Mouse (Mus musculus) cerebellum, postnatal 4 days (tissue): ENCODE measurements around the gene Slc27a1.

Source experiments
- DNase-seq, 2 experiments: peaks; one replicate each; pipeline ENCODE4 v3.0.0; 2022; ENCODE audit warnings: low spot score in 2 of 2, mixed read lengths in 1 of 2

Slc27a1 gene

DNA sequence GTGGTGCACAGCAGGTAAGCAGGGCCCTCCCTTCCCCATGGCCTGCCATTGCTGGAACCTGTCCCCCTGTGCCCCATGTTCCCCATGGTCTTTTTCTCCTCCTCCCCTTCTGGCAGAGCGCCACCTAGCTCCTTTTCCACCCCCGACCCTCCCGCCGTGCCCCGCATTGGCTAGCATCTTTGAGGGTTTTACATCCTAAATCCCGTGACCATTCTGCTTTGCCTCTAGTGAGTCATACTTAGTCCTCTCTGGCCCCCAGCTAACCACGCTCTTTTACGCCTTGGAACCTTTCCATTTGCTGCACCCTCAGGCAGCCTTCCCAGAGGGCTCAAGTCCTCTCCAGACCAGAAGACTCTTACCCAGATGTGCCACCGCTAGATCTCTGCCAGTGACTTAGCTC lies 11.5 kb downstream of the Slc27a1 start:
- DNase-seq = no peak

DNA sequence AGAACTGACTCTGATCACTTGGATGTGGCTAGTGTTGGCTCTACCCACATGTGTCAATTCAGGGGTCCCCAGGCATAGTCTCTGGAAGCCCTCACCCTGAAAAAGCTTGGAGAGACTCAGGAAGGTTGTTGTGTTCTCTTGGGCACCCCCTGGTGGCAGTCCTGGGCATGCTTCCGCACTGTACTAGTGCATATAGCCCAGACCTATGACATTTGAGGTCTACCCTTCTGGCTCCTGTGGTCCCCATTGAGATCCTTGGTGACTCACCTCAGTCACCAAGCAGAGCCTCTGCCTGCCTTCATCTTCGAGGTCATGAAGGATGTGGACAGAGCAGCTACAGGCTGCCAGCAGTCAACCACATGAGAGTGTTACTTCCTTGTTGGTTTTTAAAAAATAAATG lies 18.2 kb downstream of the Slc27a1 start:
- DNase-seq = peak in 1 of 2 experiments; percentile 59

GRCm38 (mm10) chr8:71588762-71589161 lies 20.1 kb downstream of the Slc27a1 start:
- DNase-seq = no peak

GRCm38 (mm10) chr8:71591017-71591416 lies 22.3 kb downstream of the Slc27a1 start:
- DNase-seq = no peak

- peak; percentile 92 to 95 for DNase-seq
Observed at GRCm38 (mm10) chr8:71591471-71592373, 23.0 kb downstream of the Slc27a1 start, which contains the start of gene Pgls. Pgls (plus strand) TSS chr8:71592176.

DNA sequence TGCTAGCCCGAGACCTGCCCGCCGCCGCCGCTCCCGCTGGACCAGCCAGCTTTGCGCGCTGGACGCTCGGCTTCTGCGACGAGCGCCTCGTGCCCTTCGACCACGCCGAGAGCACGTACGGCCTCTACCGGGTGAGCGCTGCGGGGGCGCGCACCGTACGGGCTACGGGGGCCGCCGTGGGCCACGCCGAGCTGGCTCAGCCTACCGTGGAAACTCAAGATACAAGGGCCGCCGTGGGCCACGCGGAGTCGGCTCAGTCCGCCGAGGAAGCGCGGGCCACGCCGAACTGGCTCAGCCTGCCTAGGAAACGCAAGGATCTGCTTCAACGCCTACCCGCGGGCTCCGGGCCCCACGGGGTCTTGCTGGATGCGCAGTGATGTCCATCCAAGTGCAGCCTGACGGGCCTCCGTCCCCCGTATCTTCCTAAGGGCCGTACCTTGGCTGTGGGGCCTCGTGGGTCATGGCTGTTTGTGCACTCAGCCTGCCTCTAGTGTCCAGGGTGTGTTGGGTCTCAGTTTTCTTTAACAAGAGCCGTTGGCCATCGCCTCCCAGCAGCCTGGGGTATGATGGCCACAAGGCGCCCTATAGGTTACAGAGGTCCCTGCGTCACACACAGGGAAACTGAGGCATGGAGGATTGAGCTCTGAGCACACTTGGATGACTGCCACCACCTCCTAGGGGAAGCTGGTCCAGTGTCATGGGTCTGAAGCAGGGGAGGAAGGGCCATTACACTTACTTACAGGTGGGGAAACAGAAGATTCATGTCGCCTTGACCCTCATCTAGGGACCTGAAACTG lies 23.9 kb downstream of the Slc27a1 start:
- DNase-seq = peak in 1 of 2 experiments; percentile 75

GRCm38 (mm10) chr8:71593556-71594323 lies 25.1 kb downstream of the Slc27a1 start:
- no peak for DNase-seq

DNA sequence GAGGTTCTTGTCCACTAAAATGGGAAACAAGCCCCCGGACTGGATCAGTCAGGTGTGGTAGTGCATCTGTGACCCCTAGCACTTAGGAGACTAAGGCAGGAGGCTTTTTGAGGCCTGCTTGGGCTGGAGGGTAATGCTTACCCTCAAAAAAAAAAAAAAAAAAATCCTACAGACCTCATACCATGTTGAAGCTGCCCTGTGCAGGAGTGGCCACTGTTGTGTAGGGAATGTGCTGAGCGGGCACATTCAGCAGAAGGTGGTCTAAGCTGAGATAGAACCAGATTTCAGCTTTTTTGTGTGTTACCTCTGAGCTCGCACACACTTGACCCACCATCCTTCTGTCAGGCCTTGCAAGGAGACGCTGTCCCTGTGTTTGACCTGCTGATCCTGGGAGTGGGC lies 25.6 kb downstream of the Slc27a1 start:
- DNase-seq = no peak

- DNase-seq = peak; percentile 89 to 95
Observed at GRCm38 (mm10) chr8:71595862-71596261, 27.2 kb downstream of the Slc27a1 start.

- no peak for DNase-seq
Observed at GRCm38 (mm10) chr8:71596384-71596783, 27.7 kb downstream of the Slc27a1 start.

GRCm38 (mm10) chr8:71596798-71597197 lies 28.1 kb downstream of the Slc27a1 start:
- DNase-seq = no peak

GRCm38 (mm10) chr8:71597451-71597850 lies 28.8 kb downstream of the Slc27a1 start, which contains the start of gene Fam129c:
Fam129c (plus strand) TSS chr8:71597648.
- DNase-seq = no peak

DNA sequence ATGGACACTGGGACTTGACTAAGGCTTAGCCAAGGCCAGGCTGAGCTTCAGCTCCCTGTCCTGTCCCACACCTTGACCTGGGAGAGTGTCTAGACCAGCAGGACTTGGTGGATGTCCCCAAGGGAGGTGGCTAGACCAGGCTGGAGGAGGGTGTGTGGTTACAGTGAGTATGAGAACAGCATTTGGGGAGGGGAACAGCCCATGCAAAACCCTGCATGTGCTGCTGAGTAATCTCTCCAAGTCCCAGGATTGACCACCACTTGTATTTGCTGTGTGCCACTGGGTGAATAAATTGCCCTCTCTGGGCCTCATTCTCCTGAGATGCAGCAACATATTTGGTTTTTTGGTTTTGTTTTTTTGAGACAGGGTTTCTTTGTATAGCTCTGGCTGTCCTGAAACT lies 29.7 kb downstream of the Slc27a1 start:
- DNase-seq = no peak

- DNase-seq = no peak
Observed at GRCm38 (mm10) chr8:71598841-71599240, 30.2 kb downstream of the Slc27a1 start.

DNA sequence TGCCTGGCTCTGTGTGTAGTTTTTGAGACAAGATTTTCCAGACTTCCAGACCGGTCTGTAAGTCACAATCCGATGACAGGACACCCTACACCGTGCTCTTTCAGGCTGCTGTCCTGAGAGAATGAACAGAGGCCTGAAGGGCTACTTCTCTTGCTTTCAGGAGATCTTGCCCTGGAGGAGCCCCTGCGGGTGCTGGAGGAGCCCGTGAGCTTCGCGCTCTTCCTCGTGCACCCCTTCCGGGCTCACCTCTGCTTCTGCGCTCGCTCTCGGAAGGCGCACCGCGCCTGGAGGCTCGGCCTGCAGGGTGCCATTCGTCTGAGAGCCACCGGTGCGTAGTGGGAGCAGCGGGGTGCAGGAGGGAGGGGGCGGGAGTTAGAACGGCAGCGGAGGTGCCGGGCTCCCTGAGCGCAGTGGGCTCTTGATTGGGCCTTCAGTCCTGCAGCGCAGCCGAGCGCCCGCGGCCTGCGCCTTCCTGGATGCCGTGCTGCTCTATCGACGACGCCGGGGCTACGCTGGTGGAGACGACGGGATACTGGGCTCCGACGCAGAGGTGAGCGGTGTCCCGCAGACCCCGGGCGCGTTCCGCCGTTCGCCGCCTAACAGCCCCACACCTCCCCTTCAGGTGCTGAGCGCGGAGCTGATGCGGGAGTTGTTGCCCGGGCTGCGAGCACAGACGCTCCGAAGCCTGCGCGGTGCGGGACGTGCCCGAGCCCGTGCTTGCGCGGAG lies 33.4 kb downstream of the Slc27a1 start:
- DNase-seq = peak in 1 of 2 experiments; percentile 17

GRCm38 (mm10) chr8:71602666-71603334 lies 34.1 kb downstream of the Slc27a1 start:
- DNase-seq = no peak

GRCm38 (mm10) chr8:71604021-71604420 lies 35.3 kb downstream of the Slc27a1 start:
- no peak for DNase-seq

DNA sequence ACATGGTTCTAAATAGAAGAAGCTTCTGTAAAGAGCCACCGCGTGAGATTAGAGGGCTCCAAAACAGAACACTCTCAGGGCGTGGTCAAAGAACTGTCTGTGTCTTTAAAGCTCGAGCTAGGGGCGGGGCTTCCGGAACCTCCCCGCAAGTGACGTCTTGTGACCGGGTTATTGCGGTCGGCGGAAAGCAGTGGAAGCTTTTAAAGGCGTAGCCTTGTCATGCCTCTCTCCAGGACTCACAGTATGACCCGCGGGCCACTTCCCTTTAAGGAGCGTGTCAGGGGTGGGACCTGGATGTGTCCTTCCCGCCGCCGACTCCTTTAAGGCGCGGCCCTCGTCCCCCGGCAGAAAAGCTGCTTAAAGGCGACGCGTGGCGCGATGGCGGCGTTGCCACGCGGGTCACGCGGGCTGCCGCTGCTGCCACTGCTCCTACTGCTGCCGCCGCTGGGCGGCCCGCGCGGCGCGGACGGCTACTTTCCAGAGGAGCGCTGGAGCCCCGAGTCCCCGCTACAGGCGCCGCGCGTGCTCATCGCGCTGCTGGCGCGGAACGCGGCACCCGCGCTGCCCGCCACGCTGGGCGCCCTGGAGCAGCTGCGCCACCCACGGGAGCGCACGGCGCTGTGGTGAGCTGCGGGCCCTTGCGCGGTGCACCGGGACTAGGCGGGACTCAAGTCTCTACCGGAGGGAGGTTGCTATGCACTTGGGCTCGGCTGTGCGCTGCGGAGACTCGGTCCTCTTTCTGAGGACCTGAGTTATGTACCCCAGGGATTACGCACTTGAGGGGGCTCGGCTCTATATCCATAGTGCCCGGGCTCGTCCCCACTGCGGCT lies 42.4 kb downstream of the Slc27a1 start, which contains the start of gene Colgalt1:
Gene Colgalt1, plus strand, starts transcription at position 177 of the 830 bp plus-strand sequence.
- DNase-seq = peak; percentile 76 to 92

DNA sequence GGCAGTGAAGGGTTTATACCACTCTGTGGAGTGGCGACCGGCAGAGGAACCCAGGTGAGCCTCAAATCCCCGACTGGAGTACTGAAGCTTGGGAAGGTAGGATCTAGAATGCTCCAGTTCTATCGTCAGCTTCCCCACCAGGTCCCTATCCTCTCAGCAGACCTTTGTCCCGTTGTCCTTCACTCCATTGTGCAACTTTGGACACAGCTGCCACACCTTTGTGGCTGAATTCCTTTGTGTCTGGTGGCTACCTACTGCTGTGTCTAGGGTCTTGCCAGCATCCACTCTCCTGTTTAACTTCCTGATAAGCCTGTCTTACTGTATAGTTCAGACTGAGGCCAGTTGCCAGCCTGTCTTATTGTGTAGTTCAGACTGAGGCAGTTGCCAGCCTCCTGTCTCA lies 43.5 kb downstream of the Slc27a1 start:
- no peak for DNase-seq
